Mouse (Mus musculus): ENCODE measurements at regions not wholly inside any gene's neighbourhood (a gene's known extent, or its start where the extent isn't known, plus 50 kb on each side); places are given as distances from the start of the nearest gene placed in this dataset.

DNA sequence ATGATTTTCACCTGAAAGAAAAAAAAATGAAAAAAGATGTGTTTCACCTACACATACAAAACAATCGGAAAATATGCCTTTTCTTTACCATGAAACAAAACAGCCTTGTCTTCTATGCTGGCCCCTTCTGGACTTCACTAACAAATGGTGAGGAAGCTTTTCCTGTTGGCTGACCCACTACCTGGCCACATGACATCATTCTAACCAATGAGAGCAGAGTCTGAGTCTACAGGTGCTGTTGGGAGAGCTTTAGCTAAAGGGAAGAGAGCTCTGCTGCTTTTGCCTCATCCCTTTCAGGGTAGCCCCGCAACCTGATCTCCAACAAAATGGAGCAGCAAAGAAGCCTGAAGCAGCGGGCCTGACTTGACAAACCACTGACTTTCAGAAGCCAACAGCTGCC, 120.5 kb upstream of the Smarca2 start:
- DNase-seq, result no peak

GRCm38 (mm10) chr19:26492806-26493205, 112.0 kb upstream of the Smarca2 start:
- DNase-seq, result no peak

- no peak for DNase-seq
Observed at GRCm38 (mm10) chr19:26501064-26501463, 103.8 kb upstream of the Smarca2 start.

DNA sequence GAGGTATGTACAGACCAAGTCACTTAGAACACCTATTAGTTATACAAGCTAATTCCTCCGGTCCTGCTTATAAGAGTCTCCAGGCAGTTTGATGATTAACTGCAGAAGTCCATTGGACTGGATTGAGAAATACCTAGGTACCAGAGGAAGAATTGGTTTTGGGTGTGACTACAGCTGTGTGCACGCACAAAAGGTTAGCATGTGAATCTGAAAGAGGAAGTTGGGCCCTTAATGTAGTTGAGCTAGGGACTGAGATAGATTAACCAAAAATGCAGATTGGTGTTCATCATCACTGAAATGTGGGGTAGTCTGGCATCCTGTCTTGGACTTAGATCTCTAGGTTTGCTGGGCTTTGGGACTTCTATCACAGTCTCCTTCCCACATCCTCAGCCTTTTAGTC, 100.8 kb upstream of the Smarca2 start:
- DNase-seq, result no peak

DNA sequence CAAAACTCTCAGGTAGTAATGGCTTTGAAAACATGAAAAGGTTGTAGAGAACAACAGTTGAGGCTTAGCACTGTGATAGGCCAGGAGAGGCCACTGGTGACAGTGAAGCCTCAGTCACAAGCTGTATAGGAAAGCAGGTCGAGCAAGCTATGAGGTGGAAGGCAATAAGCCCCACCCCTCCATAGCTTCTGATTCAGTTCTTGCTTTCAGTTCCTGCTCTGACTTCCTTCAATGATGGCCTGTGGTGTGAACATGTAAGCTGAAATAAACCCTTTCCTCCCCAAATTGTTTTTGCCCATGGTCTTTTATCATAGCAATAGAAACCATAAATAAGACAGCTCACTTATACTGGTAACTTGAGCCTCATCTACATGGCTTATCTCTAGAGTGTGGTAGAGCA, 98.0 kb upstream of the Smarca2 start:
- no peak for DNase-seq

GRCm38 (mm10) chr19:26507986-26508385, 96.9 kb upstream of the Smarca2 start:
- no peak for DNase-seq

GRCm38 (mm10) chr19:26508616-26509015, 96.2 kb upstream of the Smarca2 start:
- DNase-seq, result no peak

DNA sequence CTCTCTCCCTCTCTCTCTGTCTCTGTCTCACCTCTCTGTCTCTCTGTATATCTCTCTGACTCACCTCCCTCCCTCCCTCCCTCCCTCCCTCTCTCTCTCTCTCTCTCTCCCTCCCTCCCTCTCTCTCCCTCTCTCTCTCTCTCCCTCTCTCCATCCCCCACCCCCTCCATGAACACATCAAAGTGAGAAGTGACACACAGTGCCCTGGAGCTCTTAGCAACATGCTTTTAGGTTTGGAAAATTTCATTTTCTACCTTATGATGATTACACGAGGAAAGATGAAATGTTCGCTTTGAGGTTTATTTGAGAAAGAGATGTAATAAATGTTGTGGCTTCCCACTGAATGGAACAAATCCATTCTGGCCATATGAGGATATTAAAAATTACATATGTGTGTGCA, 95.6 kb upstream of the Smarca2 start:
- DNase-seq, result no peak

GRCm38 (mm10) chr19:26510185-26510584, 94.7 kb upstream of the Smarca2 start:
- no peak for DNase-seq

- peak in 1 of 2 experiments; percentile 7 for DNase-seq
Observed at GRCm38 (mm10) chr19:26510887-26511286, 94.0 kb upstream of the Smarca2 start.

DNA sequence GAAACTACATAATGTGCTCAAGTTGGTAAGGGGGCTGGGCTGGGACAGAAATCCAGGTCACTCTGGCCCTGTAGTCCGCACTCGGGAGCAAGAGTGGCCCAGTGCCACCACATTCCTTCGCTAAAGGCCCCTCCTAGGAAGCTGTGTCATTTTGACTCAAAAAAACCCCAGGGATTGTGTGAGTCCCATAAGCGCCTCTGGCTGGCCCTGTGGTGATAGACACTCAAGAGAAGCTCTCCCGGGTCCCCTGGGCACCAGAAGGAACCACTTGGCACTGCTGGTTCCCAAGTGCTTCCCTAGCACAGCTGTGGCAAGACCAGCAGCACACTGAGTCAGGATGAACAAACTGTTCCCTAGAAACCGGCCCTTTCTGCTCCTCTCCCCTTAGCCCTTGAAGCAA, 93.1 kb upstream of the Smarca2 start:
- DNase-seq, result no peak

DNA sequence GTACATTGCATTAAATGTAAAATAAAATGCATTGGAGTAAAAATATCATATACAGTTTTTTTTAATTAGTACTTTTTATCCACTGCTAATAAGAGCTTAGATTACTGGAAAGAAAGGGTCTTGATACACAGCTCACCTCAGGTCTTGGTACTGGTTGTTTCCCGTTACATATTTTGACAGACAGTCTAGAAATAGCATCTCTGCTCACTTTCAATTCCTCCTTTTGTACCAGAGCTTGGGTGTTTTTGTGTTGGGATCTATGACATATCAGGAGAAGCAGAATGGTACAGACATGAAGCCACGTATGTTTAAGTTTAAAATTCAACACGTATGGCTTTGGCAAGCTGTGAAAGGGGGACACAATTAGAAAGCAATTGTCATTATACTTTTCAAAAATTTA, 80.3 kb upstream of the Smarca2 start:
- no peak for DNase-seq

- DNase-seq, result no peak
Observed at GRCm38 (mm10) chr19:26531390-26531789, 73.5 kb upstream of the Smarca2 start.

DNA sequence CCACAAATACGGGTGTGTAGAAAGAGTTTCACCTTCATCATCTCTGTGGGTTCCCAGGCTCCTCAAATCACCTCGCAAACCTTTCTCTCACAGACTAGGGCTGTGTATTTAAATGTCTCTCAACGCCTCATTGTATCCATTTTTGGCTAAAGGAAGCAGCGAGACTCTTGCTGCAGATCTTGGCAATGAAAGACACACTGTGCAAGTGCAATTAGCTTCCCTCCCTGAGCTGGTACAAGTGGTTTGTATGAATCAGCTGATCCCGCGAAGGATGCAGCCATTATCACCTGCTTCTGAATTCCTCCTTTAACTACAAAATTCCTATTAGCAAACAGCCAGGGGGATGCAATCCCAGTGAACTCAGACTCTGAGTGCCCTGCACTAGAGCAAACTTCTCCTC, 72.3 kb upstream of the Smarca2 start:
- no peak for DNase-seq

- DNase-seq, result no peak
Observed at GRCm38 (mm10) chr19:26545671-26546070, 59.2 kb upstream of the Smarca2 start.

GRCm38 (mm10) chr19:26547522-26547921, 57.3 kb upstream of the Smarca2 start:
- DNase-seq, result no peak

DNA sequence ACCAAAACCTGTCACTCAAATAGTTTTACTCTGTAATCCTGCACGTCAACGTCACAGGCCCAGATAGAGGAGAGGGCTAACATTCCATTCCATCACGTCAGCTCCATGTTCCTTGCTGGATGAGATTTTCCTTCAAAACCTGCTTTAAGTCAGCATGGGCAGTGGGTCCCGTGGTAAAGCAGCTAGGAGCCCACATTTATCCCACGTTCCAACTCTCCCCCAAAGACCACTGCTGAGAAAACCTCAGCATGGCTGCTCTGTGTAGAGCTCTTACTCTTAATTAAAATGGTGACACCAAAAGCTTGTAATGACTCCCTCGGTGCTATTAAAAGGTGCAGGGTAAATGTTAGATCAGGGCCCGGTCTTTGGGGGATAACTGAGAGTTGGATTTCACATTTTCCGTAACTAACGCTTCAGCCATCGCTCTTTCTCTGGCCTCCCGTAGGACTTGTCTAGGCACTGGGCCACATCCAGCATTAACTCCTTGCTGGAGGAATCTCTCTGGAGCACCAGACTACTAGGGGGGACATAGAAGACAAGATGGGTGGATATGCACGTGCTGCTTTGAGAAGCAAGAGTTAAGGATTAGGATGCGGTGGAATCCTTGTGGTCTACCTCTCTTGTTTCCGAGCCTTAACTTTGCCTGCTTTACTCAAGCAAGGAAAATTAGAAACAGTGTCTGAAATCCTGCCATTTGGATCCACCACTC, 56.1 kb upstream of the Smarca2 start:
- DNase-seq, result no peak

GRCm38 (mm10) chr19:26550299-26550698, 54.6 kb upstream of the Smarca2 start:
- no peak for DNase-seq

All from spleen, adult 18-20 months (tissue).